Mouse (Mus musculus) spleen, adult 2 months (tissue): ENCODE measurements at regions not wholly inside any gene's neighbourhood (a gene's known extent, or its start where the extent isn't known, plus 50 kb on each side); places are given as distances from the start of the nearest gene placed in this dataset.

Experiments
- DNase-seq, 2 experiments: peaks; one replicate each; pipeline versions ENCODE4 v3.0.0 to v3.0.0-alpha.2; 2012 to 2021; ENCODE audit warnings: low spot score in 2 of 2, low read depth in 1 of 2
- H3K27ac ChIP-seq: fragments of 200-500 bp; 2 replicates; pipeline ENCODE4 v1.5.1; 2012; ENCODE audit warnings: low read length, inconsistent platforms; ENCODE audit not compliant: insufficient read depth
- H3K27me3 ChIP-seq: fragments of 200-500 bp; 2 replicates; pipeline ENCODE4 v1.6.1; 2012; ENCODE audit warnings: mild to moderate bottlenecking, moderate library complexity, low read length, inconsistent platforms; ENCODE audit not compliant: control insufficient read depth, insufficient read depth
- H3K36me3 ChIP-seq: fragments of 200-500 bp; 2 replicates; pipeline ENCODE4 v1.6.1; 2012; ENCODE audit warnings: mild to moderate bottlenecking, low read length, inconsistent platforms; ENCODE audit not compliant: control insufficient read depth, insufficient read depth
- H3K4me1 ChIP-seq: fragments of 200-500 bp; 2 replicates; pipeline ENCODE4 v1.6.1; 2011; ENCODE audit warnings: inconsistent platforms; ENCODE audit not compliant: control insufficient read depth, insufficient read depth, insufficient read length
- H3K4me3 ChIP-seq: fragments of 200-500 bp; 2 replicates; pipeline ENCODE4 v1.5.1; 2011; ENCODE audit warnings: mild to moderate bottlenecking, inconsistent platforms; ENCODE audit not compliant: insufficient read depth, insufficient read length; ENCODE audit errors: extremely low read depth
- CTCF ChIP-seq: fragments of 200-500 bp; IDR thresholded peaks from 2 replicates; pipeline ENCODE4 v1.5.1; 2011; ENCODE audit warnings: mild to moderate bottlenecking, inconsistent platforms; ENCODE audit not compliant: insufficient read depth, insufficient read length, insufficient replicate concordance; ENCODE audit errors: extremely low read depth
- POLR2A ChIP-seq: fragments of 200-500 bp; IDR thresholded peaks from 2 replicates; pipeline ENCODE4 v1.6.1; 2011; ENCODE audit warnings: low read depth, low read length, inconsistent platforms
- WGBS: fragments of 180-500 bp; shearing (Covaris S2); methylation state at CpG from one replicate; pipeline ENCODE4 v1.1.7; 2018; 5-methylcytosine and 5-hydroxymethylcytosine counted together

DNA sequence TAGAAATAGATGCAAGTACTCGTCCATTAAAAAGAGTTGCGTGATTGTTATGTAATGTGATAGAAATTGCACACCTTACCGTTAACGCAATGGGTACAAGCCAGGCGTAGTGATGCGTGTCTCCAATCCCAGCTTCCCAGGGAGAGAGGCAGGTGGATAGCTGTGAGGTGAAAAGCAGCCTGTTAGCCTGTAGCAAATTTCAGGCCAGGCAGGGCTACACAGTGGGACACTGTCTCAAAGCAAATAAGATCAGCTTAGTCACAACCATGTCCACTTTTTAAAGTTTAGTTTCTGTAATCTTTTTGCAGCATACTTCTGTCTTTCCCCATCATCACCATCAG is 77.1 kb upstream of the Gm14444 start:
- no peak overlapping the region for H3K4me3 ChIP-seq
- no peak overlapping the region for H3K27ac ChIP-seq
- WGBS, result 40% methylated on average over 6 of the region's 6 CpGs
- H3K27me3 ChIP-seq, result no peaks in the 10 kb centered on the region
- no peak for DNase-seq
- no peak for TF ChIP-seq CTCF
- TF ChIP-seq POLR2A, result no peak
- H3K4me1 ChIP-seq, result no peaks in the 10 kb centered on the region
- no peaks in the 10 kb centered on the region for H3K36me3 ChIP-seq

DNA sequence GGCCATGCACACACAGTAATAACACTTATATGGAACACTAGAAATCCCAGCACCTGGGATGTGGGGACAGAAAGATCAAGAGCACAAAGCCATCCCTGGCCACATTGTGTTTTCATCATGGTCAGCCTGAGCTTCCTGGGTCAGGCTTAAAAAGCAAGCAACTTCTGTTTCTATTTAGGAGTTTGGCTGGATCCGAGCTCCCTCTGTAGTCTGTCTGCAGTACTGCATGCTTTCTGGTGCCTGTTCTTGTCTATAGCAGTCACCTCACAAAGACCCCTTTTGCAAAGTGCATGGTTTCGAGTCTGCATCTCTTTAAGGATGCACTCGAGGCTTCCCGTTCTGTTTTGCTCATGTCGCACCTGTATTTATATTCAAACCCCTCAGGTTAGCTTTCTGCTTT is 73.4 kb upstream of the Gm14444 start:
- Histone ChIP-seq H3K27me3 (no peaks in the 10 kb centered on the region), H3K36me3 (no peaks in the 10 kb centered on the region), H3K4me1 (no peaks in the 10 kb centered on the region), H3K4me3 (no peak overlapping the region), H3K27ac (no peak overlapping the region)
- WGBS, result 58% methylated on average over 5 of the region's 5 CpGs
- no peak for TF ChIP-seq POLR2A
- TF ChIP-seq CTCF, result 0 out of 2 replicates have a peak, but pooled peaks have one; percentile 12
- no peak for DNase-seq

DNA sequence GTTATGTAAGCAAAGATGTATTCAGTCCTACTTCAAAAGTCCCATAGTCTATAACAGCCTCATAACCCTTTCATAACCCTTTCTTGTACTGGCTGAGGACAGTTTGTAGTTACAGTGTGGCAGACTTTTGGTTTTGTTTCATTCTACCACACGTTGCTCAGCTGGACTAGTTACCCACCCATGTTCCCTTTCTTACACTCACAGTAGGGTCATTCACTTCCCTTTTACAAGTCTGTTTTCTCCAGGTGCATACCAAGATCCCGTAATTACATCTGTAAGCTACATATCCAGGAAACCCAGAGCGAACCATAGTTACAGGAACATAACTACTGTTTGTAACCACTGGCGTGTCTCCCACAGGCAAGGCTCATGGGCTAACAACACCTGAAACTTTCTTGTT is 72.1 kb upstream of the Gm14444 start:
- no peaks in the 10 kb centered on the region for H3K27me3 ChIP-seq
- TF ChIP-seq CTCF, result no peak
- no peak for TF ChIP-seq POLR2A
- WGBS, result 21% methylated on average over 4 of the region's 4 CpGs
- H3K4me3 ChIP-seq, result no peak overlapping the region
- no peak for DNase-seq
- H3K36me3 ChIP-seq, result no peaks in the 10 kb centered on the region
- no peaks in the 10 kb centered on the region for H3K4me1 ChIP-seq
- H3K27ac ChIP-seq, result no peak overlapping the region

DNA sequence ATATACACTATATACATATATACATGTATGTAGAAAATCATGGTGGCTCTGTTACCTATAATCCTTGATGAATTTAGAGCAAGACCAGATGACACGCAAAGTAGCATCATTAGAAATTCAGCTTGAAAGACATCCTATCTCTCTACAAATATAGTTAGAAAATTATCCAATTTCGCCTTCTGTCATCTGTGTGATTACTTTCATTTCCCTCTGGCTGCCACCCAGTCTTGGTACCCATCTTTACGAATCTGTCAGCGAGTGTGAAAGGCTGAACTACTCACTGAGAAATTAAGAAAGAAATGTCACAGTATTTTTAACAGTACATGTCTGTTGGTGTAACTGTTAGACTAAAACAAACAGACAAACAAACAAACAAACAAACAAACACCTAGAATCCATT is 67.8 kb upstream of the Gm14444 start:
- no peaks in the 10 kb centered on the region for H3K36me3 ChIP-seq
- H3K27me3 ChIP-seq, result no peaks in the 10 kb centered on the region
- no peak overlapping the region for H3K4me3 ChIP-seq
- H3K27ac ChIP-seq, result no peak overlapping the region
- 80% methylated on average over 4 of the region's 4 CpGs for WGBS
- no peaks in the 10 kb centered on the region for H3K4me1 ChIP-seq
- TF ChIP-seq CTCF (no peak), POLR2A (no peak)
- no peak for DNase-seq

DNA sequence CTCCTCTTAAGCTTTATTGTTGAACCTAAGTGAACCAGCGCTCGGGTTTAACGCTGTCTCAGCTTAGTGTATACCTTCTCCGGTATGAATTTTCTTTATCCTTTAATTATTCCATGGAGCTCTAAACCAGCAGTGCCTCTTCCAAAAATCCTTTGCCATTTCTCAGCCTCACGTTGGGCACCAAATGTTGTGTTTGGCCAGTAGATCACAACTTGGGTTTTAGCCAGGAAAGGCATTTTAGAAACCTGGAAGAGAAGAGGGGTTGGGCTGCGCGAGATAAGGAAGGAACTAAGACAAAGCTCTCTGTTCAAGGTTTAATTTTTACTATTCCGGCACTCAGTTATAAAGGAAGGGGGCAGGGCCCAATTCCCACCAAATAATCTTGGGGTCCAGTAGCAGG is 61.9 kb upstream of the Gm14444 start:
- Histone ChIP-seq H3K4me1 (no peaks in the 10 kb centered on the region), H3K36me3 (no peaks in the 10 kb centered on the region), H3K4me3 (no peak overlapping the region), H3K27ac (no peak overlapping the region), H3K27me3 (no peaks in the 10 kb centered on the region)
- TF ChIP-seq POLR2A (no peak), CTCF (no peak)
- WGBS, result 83% methylated on average over 8 of the region's 8 CpGs
- DNase-seq, result no peak
